Mouse (Mus musculus): ENCODE measurements around the gene Osbpl2. TPM values are rescaled to one million over a fixed set of nuclear protein-coding genes. Genes with fewer than 3 reads are reported as not detected.

Gene Osbpl2
- total and polyA plus RNA-seq, 3 experiments: 22.0 to 25.6 (median 24.5) TPM

- Histone ChIP-seq H3K4me1 (ENCODE audit: insufficient read depth, low read depth, low read length) (peaks cover 21% of the 10 kb centered on the region), H3K27me3 (ENCODE audit: insufficient read depth, low read length) (peaks cover 80% of the 10 kb centered on the region), H3K4me3 (ENCODE audit: low read depth, low read length) (no peak overlapping the region), H3K9me3 (replicated peaks) (no peaks in the 10 kb centered on the region), H3K36me3 (replicated peaks) (no peaks in the 10 kb centered on the region)
- ATAC-seq (ENCODE audit: extremely low read depth, insufficient number of reproducible peaks, low FRiP score, poor library complexity, severe bottlenecking): no peak
- TF ChIP-seq TAL1 (conservative IDR thresholded peaks at IDR 0.05; ENCODE audit: low read depth, low read length): no peak
- TF ChIP-seq GATA1 (IDR thresholded peaks at IDR 0.05; ENCODE audit: borderline replicate concordance, low read length): no peak
- TF ChIP-seq POLR2AphosphoS5 (IDR thresholded peaks at IDR 0.05; ENCODE audit: insufficient replicate concordance, low read depth, low read length): no peak
- TF ChIP-seq CTCF (IDR thresholded peaks at IDR 0.05; ENCODE audit: low read depth, low read length): no peak
- TF ChIP-seq GATA2 (IDR thresholded peaks at IDR 0.05; ENCODE audit: borderline replicate concordance, low read depth, low read length): no peak
- no peak for DNase-seq (ENCODE audit: low spot score)
Measured at GRCm38 (mm10) chr2:180108285-180108684, 10.8 kb upstream of the Osbpl2 start.

GRCm38 (mm10) chr2:180113909-180114890, 4.9 kb upstream of the Osbpl2 start:
- Histone ChIP-seq H3K9me3 (replicated peaks) (no peaks in the 10 kb centered on the region), H3K4me3 (ENCODE audit: low read depth, low read length) (no peak overlapping the region), H3K4me1 (ENCODE audit: insufficient read depth, low read depth, low read length) (peaks cover 35% of the 10 kb centered on the region), H3K27me3 (ENCODE audit: insufficient read depth, low read length) (peaks cover 83% of the 10 kb centered on the region), H3K36me3 (replicated peaks) (no peaks in the 10 kb centered on the region)
- no peak for TF ChIP-seq GATA1 (IDR thresholded peaks at IDR 0.05; ENCODE audit: borderline replicate concordance, low read length)
- TF ChIP-seq POLR2AphosphoS5 (IDR thresholded peaks at IDR 0.05; ENCODE audit: insufficient replicate concordance, low read depth, low read length): no peak
- TF ChIP-seq TAL1 (conservative IDR thresholded peaks at IDR 0.05; ENCODE audit: low read depth, low read length): no peak
- no peak for TF ChIP-seq GATA2 (IDR thresholded peaks at IDR 0.05; ENCODE audit: borderline replicate concordance, low read depth, low read length)
- TF ChIP-seq CTCF (IDR thresholded peaks at IDR 0.05; ENCODE audit: low read depth, low read length): no peak
- DNase-seq (ENCODE audit: low spot score): no peak
- no peak for ATAC-seq (ENCODE audit: extremely low read depth, insufficient number of reproducible peaks, low FRiP score, poor library complexity, severe bottlenecking)

GRCm38 (mm10) chr2:180115279-180115678, 3.8 kb upstream of the Osbpl2 start:
- H3K4me1 ChIP-seq (ENCODE audit: insufficient read depth, low read depth, low read length): peaks cover 44% of the 10 kb centered on the region
- peaks cover 72% of the 10 kb centered on the region for H3K27me3 ChIP-seq (ENCODE audit: insufficient read depth, low read length)
- no peak overlapping the region for H3K4me3 ChIP-seq (ENCODE audit: low read depth, low read length)
- no peak for DNase-seq (ENCODE audit: low spot score)
- TF ChIP-seq TAL1 (conservative IDR thresholded peaks at IDR 0.05; ENCODE audit: low read depth, low read length): no peak
- TF ChIP-seq GATA1 (IDR thresholded peaks at IDR 0.05; ENCODE audit: borderline replicate concordance, low read length): no peak
- ATAC-seq (ENCODE audit: extremely low read depth, insufficient number of reproducible peaks, low FRiP score, poor library complexity, severe bottlenecking): no peak
- H3K36me3 ChIP-seq (replicated peaks): no peaks in the 10 kb centered on the region
- no peaks in the 10 kb centered on the region for H3K9me3 ChIP-seq (replicated peaks)

GRCm38 (mm10) chr2:180116081-180116493, 3.0 kb upstream of the Osbpl2 start:
- no peak for DNase-seq (ENCODE audit: low spot score)
- peaks cover 3% of the 10 kb centered on the region for H3K36me3 ChIP-seq (replicated peaks)
- peaks cover 64% of the 10 kb centered on the region for H3K27me3 ChIP-seq (ENCODE audit: insufficient read depth, low read length)
- ATAC-seq (ENCODE audit: extremely low read depth, insufficient number of reproducible peaks, low FRiP score, poor library complexity, severe bottlenecking): no peak
- H3K9me3 ChIP-seq (replicated peaks): no peaks in the 10 kb centered on the region
- TF ChIP-seq GATA1 (IDR thresholded peaks at IDR 0.05; ENCODE audit: borderline replicate concordance, low read length): no peak
- no peak for TF ChIP-seq GATA2 (IDR thresholded peaks at IDR 0.05; ENCODE audit: borderline replicate concordance, low read depth, low read length)
- no peak for TF ChIP-seq CTCF (IDR thresholded peaks at IDR 0.05; ENCODE audit: low read depth, low read length)
- no peak for TF ChIP-seq POLR2AphosphoS5 (IDR thresholded peaks at IDR 0.05; ENCODE audit: insufficient replicate concordance, low read depth, low read length)
- no peak for TF ChIP-seq TAL1 (conservative IDR thresholded peaks at IDR 0.05; ENCODE audit: low read depth, low read length)
- H3K4me1 ChIP-seq (ENCODE audit: insufficient read depth, low read depth, low read length): peaks cover 51% of the 10 kb centered on the region
- peak overlapping the region; percentile 17; the same call in 1 of the 2 replicates for H3K4me3 ChIP-seq (ENCODE audit: low read depth, low read length)

GRCm38 (mm10) chr2:180116741-180117484, 2.2 kb upstream of the Osbpl2 start:
- Histone ChIP-seq H3K27me3 (ENCODE audit: insufficient read depth, low read length) (peaks cover 58% of the 10 kb centered on the region), H3K4me1 (ENCODE audit: insufficient read depth, low read depth, low read length) (peaks cover 51% of the 10 kb centered on the region), H3K36me3 (replicated peaks) (peaks cover 7% of the 10 kb centered on the region), H3K9me3 (replicated peaks) (no peaks in the 10 kb centered on the region), H3K4me3 (ENCODE audit: low read depth, low read length) (no peak overlapping the region)
- DNase-seq (ENCODE audit: low spot score): no peak
- ATAC-seq (ENCODE audit: extremely low read depth, insufficient number of reproducible peaks, low FRiP score, poor library complexity, severe bottlenecking): no peak
- TF ChIP-seq GATA2 (IDR thresholded peaks at IDR 0.05; ENCODE audit: borderline replicate concordance, low read depth, low read length) (no peak), TAL1 (conservative IDR thresholded peaks at IDR 0.05; ENCODE audit: low read depth, low read length) (no peak), POLR2AphosphoS5 (IDR thresholded peaks at IDR 0.05; ENCODE audit: insufficient replicate concordance, low read depth, low read length) (no peak), CTCF (IDR thresholded peaks at IDR 0.05; ENCODE audit: low read depth, low read length) (no peak), GATA1 (IDR thresholded peaks at IDR 0.05; ENCODE audit: borderline replicate concordance, low read length) (no peak)

All from G1E (cell line).